Mouse (Mus musculus) ovary, postnatal 14 days (tissue): Measurements from ENCODE around the gene Olfm1.

Experiments used
- DNase-seq: peaks from one replicate; pipeline ENCODE4 v3.0.0; 2022; ENCODE audit warnings: low spot score

The Olfm1 gene

GRCm38 (mm10) chr2:28204677-28205466 lies 12.1 kb downstream of the Olfm1 start:
- DNase-seq = no peak

DNA sequence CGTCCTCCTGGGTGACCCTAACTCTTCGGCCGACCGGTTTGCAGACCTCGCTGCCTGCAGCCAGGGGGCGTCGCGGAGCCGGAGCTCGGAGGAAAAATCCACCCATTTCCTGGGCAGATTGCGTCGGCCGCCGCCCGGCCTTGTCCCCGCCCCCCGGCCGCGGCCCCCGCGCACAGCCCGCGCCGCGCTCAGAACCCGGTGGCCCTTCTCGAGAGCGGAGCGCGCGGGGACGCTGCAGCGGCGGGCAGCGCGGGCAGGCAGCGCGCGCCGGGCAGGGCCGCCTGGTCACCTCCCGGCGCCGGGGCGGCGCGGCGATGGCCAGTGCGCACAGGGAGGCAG lies 12.6 kb downstream of the Olfm1 start:
- peak; percentile 80 for DNase-seq

GRCm38 (mm10) chr2:28205870-28206421 lies 13.2 kb downstream of the Olfm1 start:
- no peak for DNase-seq

DNA sequence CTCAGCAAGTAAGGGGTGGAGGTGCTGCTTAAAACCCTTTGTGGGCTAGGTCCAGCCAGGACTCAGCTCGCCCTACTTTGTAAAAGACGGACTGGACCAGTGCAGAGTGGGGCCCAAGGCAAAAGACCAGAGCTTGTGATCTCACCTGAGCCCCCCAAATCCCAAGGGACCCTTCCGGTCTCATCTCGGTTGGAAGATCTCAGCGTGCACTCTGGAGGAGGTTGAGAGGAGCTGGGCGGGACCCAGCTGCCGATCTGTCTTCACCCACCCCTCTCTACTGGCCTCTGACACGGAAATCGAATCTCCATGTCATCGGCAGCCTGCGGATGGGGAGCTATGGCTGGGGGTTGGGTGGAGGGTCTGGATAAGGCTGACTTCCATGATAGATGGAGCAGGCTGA lies 13.7 kb downstream of the Olfm1 start:
- DNase-seq = no peak

DNA sequence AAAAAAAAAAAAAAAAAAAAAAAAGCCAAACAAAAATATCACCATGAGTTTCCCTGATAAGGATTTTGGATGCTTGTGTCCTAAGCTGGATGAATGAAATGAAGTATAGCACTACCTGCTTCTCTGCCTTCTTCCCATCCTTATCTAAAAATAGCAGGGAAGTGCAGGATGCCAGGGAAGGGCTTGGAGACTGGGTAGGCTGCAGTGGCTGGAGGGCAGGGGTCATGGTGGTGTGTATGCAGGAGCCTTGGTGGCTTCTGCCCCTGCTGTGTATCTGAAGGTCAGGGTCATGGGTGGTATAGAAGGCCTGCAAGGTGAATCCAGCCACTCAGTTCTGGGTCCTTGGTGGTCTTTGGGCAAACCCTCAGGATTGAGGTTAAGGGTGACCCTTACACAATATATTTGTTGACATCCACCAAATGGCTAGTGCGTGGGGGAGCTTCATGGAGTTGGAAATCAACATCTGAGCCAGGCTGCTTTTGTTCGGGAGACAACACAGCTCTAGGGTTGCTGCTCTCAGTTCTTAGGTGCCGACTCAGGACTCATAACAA lies 14.5 kb downstream of the Olfm1 start:
- DNase-seq = no peak

DNA sequence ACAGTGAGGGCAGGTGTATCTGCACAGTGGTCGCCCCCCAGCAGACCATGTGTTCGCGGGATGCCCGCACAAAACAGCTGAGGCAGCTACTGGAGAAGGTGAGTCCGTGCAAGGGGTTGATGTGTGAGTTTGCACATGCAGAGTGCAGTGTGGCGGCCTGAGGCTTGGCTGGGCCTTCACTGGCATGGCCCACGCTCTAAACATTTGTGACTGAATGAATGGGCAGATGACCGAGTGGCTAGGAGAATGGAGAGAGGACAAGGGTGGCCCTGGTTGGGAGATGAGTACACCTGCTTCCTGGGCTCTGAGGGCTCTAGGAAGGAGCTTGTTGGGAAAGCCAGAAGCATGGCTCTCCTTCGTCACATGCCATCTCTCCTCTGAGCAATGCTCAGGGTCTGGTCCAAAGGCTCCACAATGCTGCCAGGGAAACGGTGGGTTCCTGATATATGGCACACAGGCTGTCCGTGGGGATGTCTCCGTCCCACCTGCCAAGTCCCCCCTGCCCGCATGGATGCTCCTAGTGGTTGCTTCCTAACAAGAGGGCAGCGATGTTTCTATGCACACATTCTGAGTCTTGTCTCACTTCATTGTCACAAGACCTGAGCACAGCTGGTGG lies 15.4 kb downstream of the Olfm1 start:
- DNase-seq = no peak

DNA sequence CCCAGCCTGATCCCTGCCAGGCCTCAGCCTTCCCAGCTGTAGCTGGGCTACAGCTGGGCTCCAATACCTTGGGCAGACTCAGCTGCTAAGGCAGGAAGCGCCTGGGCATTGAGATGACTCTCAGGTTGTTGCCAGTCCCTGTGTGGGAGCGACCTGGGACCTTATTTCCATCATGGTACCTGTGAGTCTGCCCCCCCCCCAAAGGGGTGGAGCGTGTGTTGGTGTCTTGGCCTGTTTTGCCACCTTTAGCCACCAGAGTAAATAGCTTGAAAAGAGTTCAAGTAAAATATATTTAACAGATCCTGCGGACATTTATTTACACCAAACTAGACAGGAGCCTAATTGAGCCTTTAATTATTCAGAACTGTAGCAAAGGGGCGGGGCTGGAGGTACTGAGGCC lies 16.4 kb downstream of the Olfm1 start:
- no peak for DNase-seq

DNA sequence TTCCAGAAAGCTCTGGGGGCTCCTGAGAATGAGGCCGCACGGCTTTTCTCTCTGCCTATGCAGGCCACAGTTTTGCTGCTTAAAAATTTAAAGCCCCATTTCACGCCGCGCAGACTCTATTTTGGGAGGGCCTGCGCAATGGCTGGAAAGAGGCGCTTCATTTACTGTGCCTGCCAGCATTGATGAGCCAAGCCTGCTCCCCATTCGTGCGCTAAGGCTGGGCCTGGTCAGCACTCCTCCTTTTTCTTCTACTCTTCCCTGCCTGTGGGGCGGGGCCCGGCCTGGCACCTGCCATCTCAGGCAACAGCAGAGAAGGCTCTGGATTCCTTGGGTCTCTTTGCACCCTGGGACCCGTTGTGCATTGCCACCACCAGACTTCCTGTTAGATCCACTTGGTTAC lies 16.9 kb downstream of the Olfm1 start:
- DNase-seq = no peak

DNA sequence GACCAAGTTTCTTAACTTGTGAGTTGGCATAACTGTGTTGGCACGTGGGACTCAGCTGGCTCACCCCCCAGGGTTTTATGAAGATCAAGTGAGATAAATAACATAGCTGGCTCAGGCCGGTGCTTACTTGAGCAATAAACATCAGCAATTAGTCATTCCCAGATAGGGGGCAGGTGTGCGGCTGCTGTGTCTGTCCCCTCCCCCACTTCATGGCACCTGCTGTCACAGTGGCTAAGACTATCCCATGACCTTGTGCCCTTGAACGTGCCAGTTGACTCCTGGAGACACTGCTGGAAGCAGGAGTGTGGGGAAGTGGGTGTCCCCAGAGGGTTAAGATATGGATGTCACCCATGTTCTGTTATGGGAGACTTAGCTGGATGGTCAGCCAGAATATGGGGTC lies 17.5 kb downstream of the Olfm1 start:
- no peak for DNase-seq

- DNase-seq = no peak
Observed at GRCm38 (mm10) chr2:28211531-28212281, 18.9 kb downstream of the Olfm1 start.

DNA sequence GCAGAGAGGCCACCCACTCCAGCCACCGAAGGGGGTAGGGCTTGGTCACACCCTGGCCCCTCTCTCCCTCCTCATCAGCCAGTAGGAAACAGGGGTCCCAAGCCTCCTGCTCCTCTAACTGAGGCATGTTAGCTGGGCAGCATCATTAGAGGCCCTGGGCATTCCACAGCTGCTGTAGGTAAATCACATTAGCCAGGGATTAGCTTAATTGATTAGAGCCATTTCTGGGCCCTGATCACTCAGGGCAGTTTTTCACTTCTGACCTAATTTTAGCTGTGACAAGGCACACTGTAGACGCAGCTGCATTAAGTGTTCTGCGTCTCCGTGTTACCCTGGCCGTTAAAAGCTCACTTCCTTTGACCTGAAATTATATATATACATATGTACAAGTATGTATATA lies 20.1 kb downstream of the Olfm1 start:
- DNase-seq = no peak

- DNase-seq = no peak
Observed at GRCm38 (mm10) chr2:28216211-28216775, 23.5 kb downstream of the Olfm1 start.

GRCm38 (mm10) chr2:28217783-28218182 lies 25.0 kb downstream of the Olfm1 start:
- no peak for DNase-seq

- DNase-seq = no peak
Observed at GRCm38 (mm10) chr2:28218651-28219356, 26.0 kb downstream of the Olfm1 start.

DNA sequence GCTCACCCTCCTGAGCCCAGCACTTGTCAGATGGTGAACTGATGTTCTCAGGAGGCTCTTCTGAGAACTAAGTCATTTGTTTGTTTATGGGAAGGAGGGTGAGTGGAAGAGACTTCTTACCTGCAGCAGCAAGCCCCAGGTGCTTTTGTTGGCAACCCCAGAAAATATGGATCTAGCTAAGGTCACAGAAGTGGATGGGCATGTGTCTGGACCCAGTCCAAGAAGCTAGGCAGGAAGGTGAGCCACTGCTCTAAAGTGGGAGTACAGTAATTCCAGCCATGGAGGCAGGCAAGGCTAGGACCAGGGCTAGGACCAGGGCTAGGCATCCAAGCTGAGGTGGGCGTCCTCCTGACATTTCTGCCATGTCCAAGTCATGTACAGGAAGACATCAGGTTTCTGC lies 26.8 kb downstream of the Olfm1 start:
- DNase-seq = no peak

DNA sequence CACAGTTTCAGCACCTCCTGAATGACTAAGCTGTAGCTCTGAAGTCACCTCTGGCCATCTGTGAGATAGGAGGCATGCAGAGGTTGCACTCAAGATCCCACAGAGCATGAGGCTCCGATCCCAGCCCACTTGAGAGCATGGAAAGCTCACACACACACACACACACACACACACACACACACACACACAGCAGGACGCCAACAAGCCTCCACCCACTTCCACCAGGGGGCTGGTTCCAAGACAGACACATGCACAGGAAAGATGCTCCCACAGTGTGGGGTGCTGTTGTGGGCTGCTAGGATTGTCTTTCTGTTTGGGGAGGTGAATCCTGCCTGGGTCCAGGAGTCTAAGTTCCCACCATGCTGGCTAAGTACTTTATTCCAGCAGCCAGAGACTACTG lies 29.0 kb downstream of the Olfm1 start:
- DNase-seq = no peak

- no peak for DNase-seq
Observed at GRCm38 (mm10) chr2:28224819-28225218, 32.0 kb downstream of the Olfm1 start.

DNA sequence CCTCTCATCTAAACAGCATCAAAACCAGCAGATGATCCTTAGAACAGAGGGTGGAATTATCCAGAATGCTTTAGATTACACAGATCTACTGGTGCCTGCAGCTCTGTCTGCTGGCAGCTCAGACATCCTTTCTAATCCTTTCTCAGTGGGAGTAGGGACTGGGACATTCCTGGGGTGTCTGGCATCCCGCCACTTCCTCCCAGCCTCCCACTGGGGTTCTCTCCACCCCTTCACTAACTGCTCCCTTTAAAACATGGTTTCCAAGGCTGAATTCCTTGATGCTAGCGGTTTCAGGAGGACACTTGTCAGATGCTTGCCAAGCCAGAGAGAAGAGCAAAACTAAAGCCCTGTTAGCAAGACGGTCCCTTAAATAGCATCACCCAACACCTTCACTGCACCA lies 33.1 kb downstream of the Olfm1 start:
- DNase-seq = peak; percentile 29

DNA sequence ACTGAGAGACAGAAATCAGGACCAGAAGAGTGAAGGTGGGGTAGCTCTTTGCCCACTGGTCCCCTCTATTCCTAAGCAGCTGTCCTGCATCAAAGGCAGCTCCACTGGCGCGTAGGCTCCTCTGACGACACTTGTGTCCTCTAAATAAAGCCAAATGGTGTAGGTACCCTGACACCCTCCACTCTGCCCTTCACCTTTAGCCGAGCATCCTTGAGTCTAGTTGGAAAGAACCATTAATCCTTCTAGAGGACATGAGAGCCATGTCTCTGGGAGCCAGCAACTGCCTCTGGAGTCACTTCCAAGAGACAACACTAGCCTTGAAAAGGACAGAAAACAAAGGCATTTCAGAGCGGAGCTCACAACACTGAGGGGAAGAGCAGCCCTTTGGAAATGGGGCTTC lies 34.2 kb downstream of the Olfm1 start:
- no peak for DNase-seq

GRCm38 (mm10) chr2:28227589-28228191 lies 34.9 kb downstream of the Olfm1 start:
- no peak for DNase-seq

- DNase-seq = no peak
Observed at GRCm38 (mm10) chr2:28228364-28228763, 35.6 kb downstream of the Olfm1 start.
